Mouse (Mus musculus): ENCODE results near the gene Ncoa7.

- TF ChIP-seq MYOG (IDR thresholded peaks at IDR 0.05; ENCODE audit: control insufficient read depth in 1 of 3, insufficient read depth in 1 of 3, insufficient read length in 2 of 3, low read depth in 2 of 3) (no peak), POLR2A (IDR thresholded peaks at IDR 0.05; ENCODE audit: insufficient read length, low read depth) (no peak), CEBPB (IDR thresholded peaks at IDR 0.05; ENCODE audit: insufficient read depth, poor library complexity, severe bottlenecking) (no peak), TCF12 (IDR thresholded peaks at IDR 0.05; ENCODE audit: insufficient read depth, poor library complexity, severe bottlenecking) (no peak), USF1 (IDR thresholded peaks at IDR 0.05; ENCODE audit: low read depth) (no peak), MAX (IDR thresholded peaks at IDR 0.05; ENCODE audit: low read depth) (no peak), SRF (IDR thresholded peaks at IDR 0.05; ENCODE audit: control insufficient read depth, insufficient read length, low read depth) (no peak), E2F4 (IDR thresholded peaks at IDR 0.05; ENCODE audit: insufficient read depth) (no peak), MYOD1 (IDR thresholded peaks at IDR 0.05; ENCODE audit: control insufficient read depth in 1 of 3, insufficient read length in 2 of 3, low read depth in 2 of 3) (no peak), REST (IDR thresholded peaks at IDR 0.05; ENCODE audit: insufficient read depth, insufficient read length) (no peak)
Observed at GRCm38 (mm10) chr10:30842228-30842627, 39.1 kb upstream of the Ncoa7 start.

Measured in myocyte (in vitro differentiated cells).